Mouse (Mus musculus): ENCODE measurements at regions not wholly inside any gene's neighbourhood (a gene's known extent, or its start where the extent isn't known, plus 50 kb on each side); places are given as distances from the start of the nearest gene placed in this dataset.

- Histone ChIP-seq H3K27ac (ENCODE audit: insufficient read depth, low read length) (no peak overlapping the region), H3K4me1 (ENCODE audit: control insufficient read depth, insufficient read depth, insufficient read length) (no peaks in the 10 kb centered on the region), H3K4me3 (ENCODE audit: extremely low read depth, insufficient read depth, insufficient read length) (no peak overlapping the region), H3K27me3 (ENCODE audit: control insufficient read depth, insufficient read depth, low read length) (no peaks in the 10 kb centered on the region), H3K36me3 (ENCODE audit: control insufficient read depth, insufficient read depth, low read length) (no peaks in the 10 kb centered on the region)
- 91% methylated on average over 1 of the region's 1 CpGs for WGBS
- TF ChIP-seq POLR2A (IDR thresholded peaks at IDR 0.05; ENCODE audit: low read depth, low read length) (no peak), CTCF (IDR thresholded peaks at IDR 0.05; ENCODE audit: extremely low read depth, insufficient read depth, insufficient read length, insufficient replicate concordance) (no peak)
- DNase-seq (ENCODE audit: low read depth in 1 of 2, low spot score in 2 of 2) = no peak
Measured at GRCm38 (mm10) chr2:45700578-45700977, 583.4 kb upstream of the Zeb2 start.

DNA sequence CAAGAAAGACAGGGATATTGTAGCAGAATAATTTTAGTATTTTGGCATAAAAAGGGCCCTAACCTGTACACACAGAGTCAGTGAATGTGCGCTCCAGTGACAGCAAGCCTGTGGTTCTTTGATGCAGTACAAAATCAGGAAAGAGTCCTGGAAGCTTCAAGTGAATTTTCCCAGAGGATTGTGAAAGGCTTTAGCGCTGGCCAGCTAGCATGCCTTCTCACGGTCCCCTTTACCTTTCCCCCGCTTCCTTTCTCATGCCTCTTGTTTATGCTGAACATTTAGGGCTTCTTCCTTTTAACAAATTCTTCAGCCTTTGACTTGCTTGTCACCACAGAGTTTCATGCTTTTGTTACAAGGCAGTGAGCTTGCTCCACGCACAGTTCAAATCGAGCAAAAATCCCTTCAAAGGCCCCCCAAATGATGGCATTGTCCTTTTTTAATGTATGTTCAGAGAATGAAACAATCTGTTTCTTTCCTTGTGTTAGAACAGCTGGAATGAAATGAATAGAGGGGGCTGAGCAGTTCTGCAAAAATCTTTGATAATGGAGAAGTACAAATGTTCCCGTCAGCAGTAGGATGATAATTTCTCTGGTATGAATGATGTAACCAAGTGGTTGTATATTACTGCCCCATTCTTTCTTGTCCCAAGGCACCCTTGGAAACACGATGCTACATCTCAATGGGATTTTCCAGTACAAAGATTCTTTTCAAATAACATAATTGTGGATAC lies 576.3 kb upstream of the Zeb2 start:
- H3K36me3 ChIP-seq (ENCODE audit: control insufficient read depth, insufficient read depth, low read length) = no peaks in the 10 kb centered on the region
- 86% methylated on average over 8 of the region's 8 CpGs for WGBS
- H3K27ac ChIP-seq (ENCODE audit: insufficient read depth, low read length) = no peak overlapping the region
- TF ChIP-seq CTCF (IDR thresholded peaks at IDR 0.05; ENCODE audit: extremely low read depth, insufficient read depth, insufficient read length, insufficient replicate concordance) (no peak), POLR2A (IDR thresholded peaks at IDR 0.05; ENCODE audit: low read depth, low read length) (no peak)
- no peaks in the 10 kb centered on the region for H3K27me3 ChIP-seq (ENCODE audit: control insufficient read depth, insufficient read depth, low read length)
- H3K4me3 ChIP-seq (ENCODE audit: extremely low read depth, insufficient read depth, insufficient read length) = no peak overlapping the region
- no peak for DNase-seq (ENCODE audit: low read depth in 1 of 2, low spot score in 2 of 2)
- H3K4me1 ChIP-seq (ENCODE audit: control insufficient read depth, insufficient read depth, insufficient read length) = no peaks in the 10 kb centered on the region

GRCm38 (mm10) chr2:45692819-45693218 lies 575.6 kb upstream of the Zeb2 start:
- Histone ChIP-seq H3K4me3 (ENCODE audit: extremely low read depth, insufficient read depth, insufficient read length) (no peak overlapping the region), H3K36me3 (ENCODE audit: control insufficient read depth, insufficient read depth, low read length) (no peaks in the 10 kb centered on the region), H3K4me1 (ENCODE audit: control insufficient read depth, insufficient read depth, insufficient read length) (no peaks in the 10 kb centered on the region), H3K27me3 (ENCODE audit: control insufficient read depth, insufficient read depth, low read length) (no peaks in the 10 kb centered on the region), H3K27ac (ENCODE audit: insufficient read depth, low read length) (no peak overlapping the region)
- DNase-seq (ENCODE audit: low read depth in 1 of 2, low spot score in 2 of 2) = no peak
- TF ChIP-seq CTCF (IDR thresholded peaks at IDR 0.05; ENCODE audit: extremely low read depth, insufficient read depth, insufficient read length, insufficient replicate concordance) (no peak), POLR2A (IDR thresholded peaks at IDR 0.05; ENCODE audit: low read depth, low read length) (no peak)
- 9% methylated on average over 1 of the region's 1 CpGs for WGBS

DNA sequence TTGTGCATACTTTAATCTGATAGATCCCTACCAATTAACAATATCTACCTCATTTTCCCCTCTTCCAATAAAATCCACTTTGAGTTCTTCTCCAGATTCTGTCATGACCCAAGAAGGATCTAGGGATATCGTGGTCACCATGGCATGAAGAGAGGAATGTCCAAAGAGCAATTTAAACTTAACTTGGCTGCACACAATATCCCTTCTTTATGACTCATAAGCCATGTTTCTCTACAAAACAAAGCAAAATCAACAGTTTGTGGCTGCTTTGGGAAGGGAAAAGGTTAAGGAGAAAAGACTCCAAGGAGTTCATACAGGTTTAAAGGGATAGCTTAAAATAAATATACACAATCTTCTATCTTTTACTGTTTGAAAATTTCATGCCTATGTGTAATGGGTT lies 571.8 kb upstream of the Zeb2 start:
- Histone ChIP-seq H3K27me3 (ENCODE audit: control insufficient read depth, insufficient read depth, low read length) (no peaks in the 10 kb centered on the region), H3K4me3 (ENCODE audit: extremely low read depth, insufficient read depth, insufficient read length) (no peak overlapping the region), H3K36me3 (ENCODE audit: control insufficient read depth, insufficient read depth, low read length) (no peaks in the 10 kb centered on the region), H3K27ac (ENCODE audit: insufficient read depth, low read length) (no peak overlapping the region), H3K4me1 (ENCODE audit: control insufficient read depth, insufficient read depth, insufficient read length) (no peaks in the 10 kb centered on the region)
- 91% methylated on average over 1 of the region's 1 CpGs for WGBS
- TF ChIP-seq CTCF (IDR thresholded peaks at IDR 0.05; ENCODE audit: extremely low read depth, insufficient read depth, insufficient read length, insufficient replicate concordance) (no peak), POLR2A (IDR thresholded peaks at IDR 0.05; ENCODE audit: low read depth, low read length) (no peak)
- DNase-seq (ENCODE audit: low read depth in 1 of 2, low spot score in 2 of 2) = no peak

GRCm38 (mm10) chr2:45681251-45681650 lies 564.1 kb upstream of the Zeb2 start:
- no peak for DNase-seq (ENCODE audit: low read depth in 1 of 2, low spot score in 2 of 2)
- TF ChIP-seq CTCF (IDR thresholded peaks at IDR 0.05; ENCODE audit: extremely low read depth, insufficient read depth, insufficient read length, insufficient replicate concordance) (no peak), POLR2A (IDR thresholded peaks at IDR 0.05; ENCODE audit: low read depth, low read length) (no peak)
- WGBS = 92% methylated on average over 1 of the region's 1 CpGs
- Histone ChIP-seq H3K27ac (ENCODE audit: insufficient read depth, low read length) (no peak overlapping the region), H3K36me3 (ENCODE audit: control insufficient read depth, insufficient read depth, low read length) (no peaks in the 10 kb centered on the region), H3K4me3 (ENCODE audit: extremely low read depth, insufficient read depth, insufficient read length) (no peak overlapping the region), H3K4me1 (ENCODE audit: control insufficient read depth, insufficient read depth, insufficient read length) (no peaks in the 10 kb centered on the region), H3K27me3 (ENCODE audit: control insufficient read depth, insufficient read depth, low read length) (no peaks in the 10 kb centered on the region)

DNA sequence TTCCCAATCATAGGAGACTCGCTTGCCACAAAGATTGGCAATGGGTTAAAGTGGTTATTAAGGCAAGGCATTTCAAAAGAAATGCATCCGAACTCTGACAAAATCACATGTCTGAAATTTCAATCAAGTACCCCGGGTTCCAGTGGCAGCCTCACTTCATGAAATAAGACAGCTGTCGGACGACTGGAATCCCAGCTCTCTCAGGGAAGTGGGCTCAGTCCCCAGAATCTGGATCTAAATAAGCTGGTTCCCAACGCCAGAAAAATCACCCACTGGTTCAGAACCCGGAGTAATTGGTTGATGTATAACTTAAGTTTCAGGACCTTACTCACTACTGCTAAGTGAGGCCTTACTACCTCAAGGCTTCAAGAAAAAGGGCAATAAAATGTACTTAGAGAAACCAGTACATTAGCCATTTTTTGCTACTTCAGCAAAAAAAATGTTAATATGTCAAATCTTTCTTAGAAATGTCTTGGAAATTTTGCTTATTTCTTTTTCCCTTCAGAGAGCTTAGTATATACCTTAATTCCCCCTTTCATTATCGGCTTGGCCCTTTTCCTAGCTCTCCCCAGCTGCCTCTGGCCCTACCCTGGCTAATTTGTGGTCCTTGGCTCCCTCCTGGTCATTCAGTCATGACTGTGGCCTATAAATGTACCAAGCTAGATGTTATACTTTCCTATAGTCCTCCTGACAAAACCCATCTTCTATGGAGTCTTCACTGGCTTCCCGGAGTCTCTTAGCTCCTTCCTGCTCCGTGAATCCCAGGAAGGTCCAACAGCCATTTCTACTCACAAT lies 562.1 kb upstream of the Zeb2 start:
- H3K27me3 ChIP-seq (ENCODE audit: control insufficient read depth, insufficient read depth, low read length) = no peaks in the 10 kb centered on the region
- no peak for DNase-seq (ENCODE audit: low read depth in 1 of 2, low spot score in 2 of 2)
- H3K4me1 ChIP-seq (ENCODE audit: control insufficient read depth, insufficient read depth, insufficient read length) = no peaks in the 10 kb centered on the region
- 90% methylated on average over 10 of the region's 10 CpGs for WGBS
- H3K36me3 ChIP-seq (ENCODE audit: control insufficient read depth, insufficient read depth, low read length) = no peaks in the 10 kb centered on the region
- TF ChIP-seq POLR2A (IDR thresholded peaks at IDR 0.05; ENCODE audit: low read depth, low read length) = no peak
- no peak for TF ChIP-seq CTCF (IDR thresholded peaks at IDR 0.05; ENCODE audit: extremely low read depth, insufficient read depth, insufficient read length, insufficient replicate concordance)
- H3K27ac ChIP-seq (ENCODE audit: insufficient read depth, low read length) = no peak overlapping the region
- H3K4me3 ChIP-seq (ENCODE audit: extremely low read depth, insufficient read depth, insufficient read length) = no peak overlapping the region

- Histone ChIP-seq H3K36me3 (ENCODE audit: control insufficient read depth, insufficient read depth, low read length) (no peaks in the 10 kb centered on the region), H3K27me3 (ENCODE audit: control insufficient read depth, insufficient read depth, low read length) (no peaks in the 10 kb centered on the region), H3K27ac (ENCODE audit: insufficient read depth, low read length) (no peak overlapping the region), H3K4me3 (ENCODE audit: extremely low read depth, insufficient read depth, insufficient read length) (no peak overlapping the region), H3K4me1 (ENCODE audit: control insufficient read depth, insufficient read depth, insufficient read length) (no peaks in the 10 kb centered on the region)
- DNase-seq (ENCODE audit: low read depth in 1 of 2, low spot score in 2 of 2) = no peak
- WGBS = 88% methylated on average over 9 of the region's 9 CpGs
- TF ChIP-seq CTCF (IDR thresholded peaks at IDR 0.05; ENCODE audit: extremely low read depth, insufficient read depth, insufficient read length, insufficient replicate concordance) = no peak
Measured at GRCm38 (mm10) chr2:45678685-45679084, 561.5 kb upstream of the Zeb2 start.
